Mouse (Mus musculus) kidney, adult 2 months (tissue): ENCODE data around the gene Ghdc. TPM values are rescaled to one million over a fixed set of nuclear protein-coding genes. Genes with fewer than 3 reads are reported as not detected.

Experiments used
- DNase-seq: peaks from one replicate; pipeline ENCODE4 v3.0.0; 2021
- H3K27ac ChIP-seq: fragments of 200-500 bp; 2 replicates; pipeline ENCODE4 v1.5.1; 2012; ENCODE audit warnings: low read depth, low read length, control low read depth, inconsistent platforms; ENCODE audit not compliant: insufficient read depth
- H3K27me3 ChIP-seq: fragments of 200-500 bp; replicated peaks from 2 replicates; pipeline ENCODE4 v1.6.1; 2012; ENCODE audit warnings: mild to moderate bottlenecking, moderate library complexity, low read length, inconsistent platforms; ENCODE audit not compliant: control insufficient read depth, insufficient read depth
- H3K36me3 ChIP-seq: fragments of 200-500 bp; 2 replicates; pipeline ENCODE4 v1.6.1; 2012; ENCODE audit warnings: mild to moderate bottlenecking, moderate library complexity, low read length, inconsistent platforms; ENCODE audit not compliant: control insufficient read depth, insufficient read depth
- H3K4me1 ChIP-seq: fragments of 200-500 bp; 2 replicates; pipeline ENCODE4 v1.6.1; 2011; ENCODE audit warnings: low read length; ENCODE audit not compliant: control insufficient read depth, insufficient read depth
- H3K4me3 ChIP-seq: fragments of 200-500 bp; 2 replicates; pipeline ENCODE4 v1.5.1; 2011; ENCODE audit warnings: mild to moderate bottlenecking, low read depth, low read length, control low read depth; ENCODE audit not compliant: insufficient read depth
- CTCF ChIP-seq: fragments of 200-500 bp; conservative IDR thresholded peaks from 2 replicates; pipeline ENCODE4 v1.5.1; 2011; ENCODE audit warnings: low read depth, mild to moderate bottlenecking, control low read depth, low read length, moderate library complexity, mixed read lengths; ENCODE audit not compliant: insufficient read depth, insufficient read length
- POLR2A ChIP-seq: fragments of 200-500 bp; IDR thresholded peaks from one replicate; pipeline ENCODE4 v1.6.1; 2011; ENCODE audit warnings: low read depth, low read length, control low read depth
- WGBS: fragments of 180-500 bp; shearing (Covaris S2); methylation state at CpG from one replicate; pipeline ENCODE4 v1.1.7; 2018; 5-methylcytosine and 5-hydroxymethylcytosine counted together
- polyA plus RNA-seq: library from polyadenylated mRNA; depleted of rRNA; stranded (reverse); fragments of >200 nt; gene quantifications from 2 replicates; pipeline ENCODE4 v1.2.3, GENCODE M21; 2012; rRNA removed

Ghdc gene
- polyA plus RNA-seq, 1 experiment = 30.4 TPM

DNA sequence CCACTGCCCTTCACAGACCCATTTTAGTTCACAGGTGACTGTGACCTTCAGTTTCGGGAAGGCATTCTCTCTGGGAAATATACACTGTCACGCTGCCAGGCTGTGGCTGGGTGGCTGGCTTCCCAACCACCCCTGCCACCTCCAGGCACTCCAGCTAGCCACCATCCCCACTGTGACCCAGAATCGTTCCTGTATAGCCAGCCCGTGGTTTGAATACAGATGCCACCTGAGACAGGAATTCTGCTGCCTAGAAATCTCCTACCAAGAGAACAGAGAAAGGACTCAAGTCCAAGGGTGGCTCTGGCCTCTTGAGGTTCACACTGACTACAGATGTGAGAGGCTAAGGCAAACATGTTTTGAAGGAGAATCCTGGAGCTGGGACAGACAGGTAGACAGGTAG, 51.9 kb downstream of the Ghdc start:
- H3K36me3 ChIP-seq = peaks cover 2% of the 10 kb centered on the region; the same call in 1 of the 2 replicates
- peaks cover 46% of the 10 kb centered on the region for H3K4me1 ChIP-seq
- DNase-seq = peak; percentile 74
- H3K27ac ChIP-seq = peak overlapping the region; percentile 73
- 46% methylated on average over 4 of the region's 4 CpGs for WGBS
- H3K4me3 ChIP-seq = no peak overlapping the region
- TF ChIP-seq POLR2A = no peak
- no peak for TF ChIP-seq CTCF
- no peaks in the 10 kb centered on the region for H3K27me3 ChIP-seq

DNA sequence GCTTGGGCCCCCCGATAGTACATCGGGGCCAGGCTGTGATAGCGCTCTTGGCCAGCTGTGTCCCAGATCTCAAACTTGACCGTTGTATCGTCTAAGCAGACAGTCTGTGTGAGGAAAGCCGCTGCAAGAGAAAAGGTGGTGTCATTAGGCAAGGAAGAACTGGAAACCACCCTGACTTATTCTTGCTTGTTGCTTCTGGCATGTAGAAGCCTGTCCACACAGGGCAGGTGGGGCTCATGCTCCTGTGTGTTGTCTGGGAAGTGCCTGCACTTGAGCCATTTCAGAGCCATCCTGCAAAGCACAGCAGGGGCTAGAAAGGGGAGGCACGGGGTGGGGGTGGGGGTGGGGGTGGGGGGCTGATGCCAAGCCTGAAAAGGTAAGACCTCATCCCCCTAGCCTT, 52.3 kb downstream of the Ghdc start:
- peaks cover 2% of the 10 kb centered on the region; the same call in 1 of the 2 replicates for H3K36me3 ChIP-seq
- no peak for TF ChIP-seq CTCF
- no peak for TF ChIP-seq POLR2A
- DNase-seq = no peak
- no peaks in the 10 kb centered on the region for H3K27me3 ChIP-seq
- no peak overlapping the region for H3K4me3 ChIP-seq
- H3K27ac ChIP-seq = peak overlapping the region; percentile 73
- WGBS = 89% methylated on average over 7 of the region's 7 CpGs
- H3K4me1 ChIP-seq = peaks cover 46% of the 10 kb centered on the region

DNA sequence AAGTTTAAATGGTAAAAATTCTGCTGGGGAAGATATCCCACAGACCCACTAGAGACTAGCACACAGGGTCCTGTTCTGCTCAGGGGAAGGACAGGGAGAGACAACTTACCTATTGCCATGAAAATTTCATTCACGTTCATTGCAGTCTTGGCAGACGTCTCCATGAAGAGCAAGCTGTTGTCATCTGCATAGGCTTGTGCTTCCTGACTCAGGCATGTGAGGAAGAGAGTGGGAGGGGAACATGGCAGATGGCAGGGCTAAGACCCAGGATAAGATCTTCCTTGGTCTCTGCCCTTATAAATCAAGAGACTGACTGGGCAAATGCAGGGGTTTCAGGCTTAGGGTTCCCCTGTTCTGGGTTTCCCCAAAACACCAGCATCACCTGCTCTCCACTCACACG, 54.1 kb downstream of the Ghdc start:
- H3K4me1 ChIP-seq = peaks cover 35% of the 10 kb centered on the region
- H3K4me3 ChIP-seq = no peak overlapping the region
- no peak overlapping the region for H3K27ac ChIP-seq
- DNase-seq = no peak
- TF ChIP-seq POLR2A (no peak), CTCF (no peak)
- no peaks in the 10 kb centered on the region for H3K27me3 ChIP-seq
- H3K36me3 ChIP-seq = peaks cover 2% of the 10 kb centered on the region; the same call in 1 of the 2 replicates
- WGBS = 85% methylated on average over 3 of the region's 3 CpGs

Other genes starting within 250 kb of the Ghdc start
- gene Acly, start 243.0 kb downstream of the Ghdc start, polyA plus RNA-seq = 181 and 191 TPM in 2 replicates
- 0.84 and 1.4 TPM in 2 replicates for gene Ttc25, start 225.3 kb downstream of the Ghdc start, polyA plus RNA-seq
- 10.5 and 13.5 TPM in 2 replicates for gene Cnp, start 196.1 kb downstream of the Ghdc start, polyA plus RNA-seq
- gene Nkiras2, start 151.7 kb downstream of the Ghdc start, polyA plus RNA-seq = 60.5 and 63.1 TPM in 2 replicates
- 30.0 and 45.6 TPM in 2 replicates for gene Dnajc7, start 150.8 kb downstream of the Ghdc start, polyA plus RNA-seq
- 0.14 and 0.34 TPM in 2 replicates for gene Zfp385c, start 78.5 kb downstream of the Ghdc start, polyA plus RNA-seq
- gene Dhx58, start 66.7 kb downstream of the Ghdc start, polyA plus RNA-seq = 3.7 and 6.2 TPM in 2 replicates
- 25.9 and 29.0 TPM in 2 replicates for gene Kat2a, start 58.5 kb downstream of the Ghdc start, polyA plus RNA-seq
- gene Hspb9, start 57.1 kb downstream of the Ghdc start, polyA plus RNA-seq = 0.48 and 0.49 TPM in 2 replicates
- 445 and 472 TPM in 2 replicates for gene Rab5c, start 32.7 kb downstream of the Ghdc start, polyA plus RNA-seq
- gene Kcnh4, start 11.0 kb downstream of the Ghdc start, polyA plus RNA-seq = 0.04 and 0.08 TPM in 2 replicates
- not detected in 2 replicates for gene Hcrt, start 8.0 kb downstream of the Ghdc start, polyA plus RNA-seq
- gene Stat5b, start 79.8 kb upstream of the Ghdc start, polyA plus RNA-seq = 23.2 and 24.0 TPM in 2 replicates
- gene Stat5a, start 88.4 kb upstream of the Ghdc start, polyA plus RNA-seq = 15.8 and 16.6 TPM in 2 replicates
- gene Stat3, start 168.6 kb upstream of the Ghdc start, polyA plus RNA-seq = 55.5 and 57.2 TPM in 2 replicates
- 32.1 and 35.0 TPM in 2 replicates for gene Cavin1, start 199.9 kb upstream of the Ghdc start, polyA plus RNA-seq
- 48.4 and 54.0 TPM in 2 replicates for gene Atp6v0a1, start 238.5 kb upstream of the Ghdc start, polyA plus RNA-seq